12 mouse cellular contexts compared by ENCODE assay signal in genomic region chr1:164320731-164321130, GRCm38 (mm10). TPM values are rescaled to one million over a fixed set of nuclear protein-coding genes. Genes with fewer than 3 reads are reported as not detected.
DNase-seq lines count a peak whose midpoint lies in the region; ATAC-seq and TF ChIP-seq lines count a peak whose summit lies in the region.
"Had no signal": no experiment of that assay in that cellular context is flagged by ENCODE, and none has a peak within 500 bp of the region (broad histone marks: within the 10 kb centered on the region; RNA-seq: fewer than 3 reads in every experiment).

No protein-coding gene starts in this region.

- no peak for ATAC-seq in cerebellum, adult (ENCODE audit: insufficient number of reproducible peaks, low FRiP score, low TSS enrichment)
- no peak for ATAC-seq in midbrain, embryonic 14.5 days (ENCODE audit: low FRiP score, low TSS enrichment)
- no peak for ATAC-seq in midbrain, embryonic 16.5 days
- no peak for ATAC-seq in stomach, postnatal 0 days (ENCODE audit: low FRiP score, low TSS enrichment)
- ATAC-seq in megakaryocyte progenitor cell, adult 5-6 weeks (replicated peaks; ENCODE audit: poor library complexity), result no peak

- no peak overlapping the region for H3K4me2 ChIP-seq in midbrain, embryonic 14.5 days (ENCODE audit: low read length)
- H3K4me2 ChIP-seq in midbrain, embryonic 16.5 days (ENCODE audit: low read length), result no peak overlapping the region
- no peak overlapping the region for H3K4me2 ChIP-seq in stomach, postnatal 0 days (replicated peaks; ENCODE audit: low read depth)
- H3K4me2 ChIP-seq: embryonic facial prominence, embryonic 12.5 days; neural tube, embryonic 12.5 days had no signal

- no peak for TF ChIP-seq EP300 in stomach, postnatal 0 days (optimal IDR thresholded peaks at IDR 0.05)

- WGBS in kidney, adult 2 months, result 66% methylated on average over 5 of the region's 5 CpGs
- WGBS in midbrain, embryonic 14.5 days, result 46% methylated on average over 5 of the region's 5 CpGs
- WGBS in midbrain, embryonic 16.5 days, result 43% methylated on average over 5 of the region's 5 CpGs
- 53% methylated on average over 5 of the region's 5 CpGs for WGBS in stomach, postnatal 0 days

- peaks cover 19% of the 10 kb centered on the region; the same call in 1 of the 2 replicates for H3K4me1 ChIP-seq in kidney, adult 2 months (ENCODE audit: control insufficient read depth, insufficient read depth, low read length)
- no peaks in the 10 kb centered on the region for H3K4me1 ChIP-seq in midbrain, embryonic 14.5 days (ENCODE audit: control insufficient read depth, insufficient read depth, low read length)
- peaks cover 2% of the 10 kb centered on the region; the same call in 1 of the 2 replicates for H3K4me1 ChIP-seq in midbrain, embryonic 16.5 days (ENCODE audit: control insufficient read depth, insufficient read depth, low read length)
- peaks cover 3% of the 10 kb centered on the region; the same call in 1 of the 2 replicates for H3K4me1 ChIP-seq in stomach, postnatal 0 days (replicated peaks; ENCODE audit: control insufficient read depth, insufficient read depth)
- H3K4me1 ChIP-seq: embryonic facial prominence, embryonic 12.5 days; neural tube, embryonic 12.5 days had no signal

- H3K27ac ChIP-seq in kidney, adult 2 months (ENCODE audit: insufficient read depth, low read depth, low read length), result peak overlapping the region; percentile 62
- H3K27ac ChIP-seq in midbrain, embryonic 14.5 days (replicated peaks; ENCODE audit: low read depth, low read length), result no peak overlapping the region
- H3K27ac ChIP-seq in midbrain, embryonic 16.5 days (ENCODE audit: low read length), result no peak overlapping the region
- H3K27ac ChIP-seq in stomach, postnatal 0 days (replicated peaks), result peak overlapping the region; percentile 65; the same call in 1 of the 2 replicates
- H3K27ac ChIP-seq: embryonic facial prominence, embryonic 12.5 days; gastrocnemius, adult 2 months; neural tube, embryonic 12.5 days had no signal

- TF ChIP-seq CTCF in kidney, adult 2 months (conservative IDR thresholded peaks at IDR 0.05; ENCODE audit: insufficient read depth, insufficient read length, low read depth, low read length), result no peak
- no peak for TF ChIP-seq CTCF in stomach, postnatal 0 days (IDR thresholded peaks at IDR 0.05; ENCODE audit: low read depth)

- no peaks in the 10 kb centered on the region for H3K27me3 ChIP-seq in kidney, adult 2 months (replicated peaks; ENCODE audit: control insufficient read depth, insufficient read depth, low read length)
- H3K27me3 ChIP-seq in midbrain, embryonic 14.5 days (ENCODE audit: control insufficient read depth, insufficient read depth, low read length), result no peaks in the 10 kb centered on the region
- no peaks in the 10 kb centered on the region for H3K27me3 ChIP-seq in midbrain, embryonic 16.5 days (ENCODE audit: control insufficient read depth, insufficient read depth, low read depth, low read length)
- no peaks in the 10 kb centered on the region for H3K27me3 ChIP-seq in stomach, postnatal 0 days (ENCODE audit: control insufficient read depth, insufficient read depth, low read length)
- H3K27me3 ChIP-seq: embryonic facial prominence, embryonic 12.5 days; neural tube, embryonic 12.5 days had no signal

- no peak for TF ChIP-seq POLR2A in kidney, adult 2 months (IDR thresholded peaks at IDR 0.05; ENCODE audit: low read depth, low read length)

- H3K4me3 ChIP-seq in kidney, adult 2 months (ENCODE audit: insufficient read depth, low read depth, low read length), result no peak overlapping the region
- no peak overlapping the region for H3K4me3 ChIP-seq in midbrain, embryonic 14.5 days (replicated peaks; ENCODE audit: low read depth, low read length)
- no peak overlapping the region for H3K4me3 ChIP-seq in midbrain, embryonic 16.5 days (ENCODE audit: low read depth, low read length)
- no peak overlapping the region for H3K4me3 ChIP-seq in stomach, postnatal 0 days (ENCODE audit: low read depth, low read length)
- H3K4me3 ChIP-seq: embryonic facial prominence, embryonic 12.5 days; gastrocnemius, adult 2 months; neural tube, embryonic 12.5 days had no signal

- DNase-seq in cerebellum, postnatal 10 days, result peak; percentile 31 to 33
- DNase-seq in kidney, adult 2 months, result peak; percentile 25
- DNase-seq in kidney, postnatal 4 days, result no peak
- peak; percentile 50 for DNase-seq in midbrain, embryonic 14.5 days
- no peak for DNase-seq in stomach, postnatal 0 days (ENCODE audit: low spot score)
- DNase-seq: gastrocnemius, adult 2 months; thymus, postnatal 14 days had no signal

- H3K36me3 ChIP-seq in kidney, adult 2 months (ENCODE audit: control insufficient read depth, insufficient read depth, low read length), result no peaks in the 10 kb centered on the region
- no peaks in the 10 kb centered on the region for H3K36me3 ChIP-seq in midbrain, embryonic 14.5 days (ENCODE audit: control insufficient read depth, insufficient read depth, low read length)
- no peaks in the 10 kb centered on the region for H3K36me3 ChIP-seq in midbrain, embryonic 16.5 days (ENCODE audit: control insufficient read depth, insufficient read depth, low read length)
- H3K36me3 ChIP-seq in stomach, postnatal 0 days (ENCODE audit: control insufficient read depth, insufficient read depth, low read length), result no peaks in the 10 kb centered on the region
- H3K36me3 ChIP-seq: neural tube, embryonic 12.5 days had no signal

- no peak overlapping the region for H3K9ac ChIP-seq in midbrain, embryonic 14.5 days (replicated peaks; ENCODE audit: low read length)
- H3K9ac ChIP-seq in midbrain, embryonic 16.5 days (ENCODE audit: low read depth, low read length), result no peak overlapping the region
- H3K9ac ChIP-seq in stomach, postnatal 0 days (ENCODE audit: low read length), result no peak overlapping the region
- H3K9ac ChIP-seq: embryonic facial prominence, embryonic 12.5 days; neural tube, embryonic 12.5 days had no signal

- H3K9me3 ChIP-seq in midbrain, embryonic 14.5 days (ENCODE audit: control insufficient read depth, low read length), result no peaks in the 10 kb centered on the region
- H3K9me3 ChIP-seq in midbrain, embryonic 16.5 days (replicated peaks; ENCODE audit: control insufficient read depth, low read length, poor library complexity, severe bottlenecking), result no peaks in the 10 kb centered on the region
- H3K9me3 ChIP-seq in stomach, postnatal 0 days (ENCODE audit: control insufficient read depth, low read length), result no peaks in the 10 kb centered on the region
- H3K9me3 ChIP-seq: embryonic facial prominence, embryonic 12.5 days; neural tube, embryonic 12.5 days had no signal

RNA-seq across cellular contexts. Expression of gene Blzf1, which starts 13.4 kb away (rescaled TPM):
- polyA plus RNA-seq in kidney, adult 2 months (2012; rRNA removed), result 5.4 and 6.0 TPM in 2 replicates
- 28.3 and 28.9 TPM in 2 replicates for polyA plus RNA-seq in midbrain, embryonic 14.5 days (2014; fragmentation: Nextera tagmentation; extraction: Ambion mirVana)
- 30.7 and 32.3 TPM in 2 replicates for polyA plus RNA-seq in midbrain, embryonic 16.5 days (2015; fragmentation: Nextera tagmentation; extraction: Ambion mirVana)
- polyA plus RNA-seq in stomach, postnatal 0 days (2015; fragmentation: Nextera tagmentation; extraction: Ambion mirVana), result 48.7 and 50.5 TPM in 2 replicates
- total RNA-seq in megakaryocyte progenitor cell, adult 5-6 weeks (2015), result 26.7 and 27.8 TPM in 2 replicates
- 54.7 and 62.6 TPM in 2 replicates for total RNA-seq in megakaryocyte progenitor cell, adult 5-6 weeks (2017)

RNA-seq across cellular contexts. Expression of gene Nme7, which starts 16.8 kb away (rescaled TPM):
- 12.8 and 14.8 TPM in 2 replicates for polyA plus RNA-seq in kidney, adult 2 months (2012; rRNA removed)
- polyA plus RNA-seq in midbrain, embryonic 14.5 days (2014; fragmentation: Nextera tagmentation; extraction: Ambion mirVana), result 27.7 and 29.4 TPM in 2 replicates
- 31.2 and 34.2 TPM in 2 replicates for polyA plus RNA-seq in midbrain, embryonic 16.5 days (2015; fragmentation: Nextera tagmentation; extraction: Ambion mirVana)
- polyA plus RNA-seq in stomach, postnatal 0 days (2015; fragmentation: Nextera tagmentation; extraction: Ambion mirVana), result 14.9 and 17.8 TPM in 2 replicates
- total RNA-seq in megakaryocyte progenitor cell, adult 5-6 weeks (2015), result 21.3 TPM in 2 replicates
- 36.5 and 43.8 TPM in 2 replicates for total RNA-seq in megakaryocyte progenitor cell, adult 5-6 weeks (2017)

RNA-seq across cellular contexts. Expression of gene Ccdc181, which starts 45.3 kb away (rescaled TPM):
- polyA plus RNA-seq in kidney, adult 2 months (2012; rRNA removed), result 6.7 and 8.8 TPM in 2 replicates
- 19.9 and 25.4 TPM in 2 replicates for polyA plus RNA-seq in midbrain, embryonic 14.5 days (2014; fragmentation: Nextera tagmentation; extraction: Ambion mirVana)
- polyA plus RNA-seq in midbrain, embryonic 16.5 days (2015; fragmentation: Nextera tagmentation; extraction: Ambion mirVana), result 29.1 and 30.5 TPM in 2 replicates
- polyA plus RNA-seq in stomach, postnatal 0 days (2015; fragmentation: Nextera tagmentation; extraction: Ambion mirVana), result 7.5 and 8.6 TPM in 2 replicates
- total RNA-seq in megakaryocyte progenitor cell, adult 5-6 weeks (2015), result 11.8 and 13.5 TPM in 2 replicates
- 29.0 and 31.0 TPM in 2 replicates for total RNA-seq in megakaryocyte progenitor cell, adult 5-6 weeks (2017)

Comparison
In these comparisons a context has a peak if more than half of its experiments do, and no peak if none do; other contexts are left out.
1. DNase-seq: peak in cerebellum, postnatal 10 days (2 of 2), kidney, adult 2 months (single experiment) and midbrain, embryonic 14.5 days (single experiment); none in kidney, postnatal 4 days (0 of 2) and stomach, postnatal 0 days (single experiment).
2. H3K27ac ChIP-seq: peak in kidney, adult 2 months (single experiment) and stomach, postnatal 0 days (single experiment); none in midbrain, embryonic 14.5 days (single experiment) and midbrain, embryonic 16.5 days (single experiment).